Mouse (Mus musculus) myocyte (in vitro differentiated cells): ENCODE data around the gene Gm10775. TPM values are rescaled to one million over a fixed set of nuclear protein-coding genes. Genes with fewer than 3 reads are reported as not detected.

Experiments
- H3K27me3 ChIP-seq: one replicate; pipeline ENCODE4 v1.6.1; 2011; ENCODE audit not compliant: control insufficient read depth, insufficient read depth, insufficient read length
- H3K36me3 ChIP-seq: one replicate; pipeline ENCODE4 v1.6.1; 2011; ENCODE audit not compliant: control insufficient read depth, insufficient read depth
- H3K4me2 ChIP-seq: one replicate; pipeline ENCODE4 v1.6.1; 2011; ENCODE audit warnings: low read depth, control low read depth
- H3K4me3 ChIP-seq: one replicate; pipeline ENCODE4 v1.5.1; 2011; ENCODE audit warnings: mild to moderate bottlenecking, control low read depth, moderate library complexity
- H3K79me2 ChIP-seq: one replicate; pipeline ENCODE4 v1.6.1; 2011; ENCODE audit not compliant: control insufficient read depth, insufficient read depth
- H3ac ChIP-seq: one replicate; pipeline ENCODE4 v1.6.1; 2011; ENCODE audit not compliant: control insufficient read depth, insufficient read length
- CEBPB ChIP-seq: IDR thresholded peaks from 2 replicates; pipeline ENCODE4 v1.6.1; 2011; ENCODE audit warnings: mild to moderate bottlenecking, moderate library complexity; ENCODE audit not compliant: poor library complexity, insufficient read depth, severe bottlenecking
- E2F4 ChIP-seq: IDR thresholded peaks from one replicate; pipeline ENCODE4 v1.6.1; 2011; ENCODE audit warnings: mild to moderate bottlenecking, control low read depth, moderate library complexity; ENCODE audit not compliant: insufficient read depth
- MAX ChIP-seq: IDR thresholded peaks from one replicate; pipeline ENCODE4 v1.6.1; 2011; ENCODE audit warnings: low read depth, mild to moderate bottlenecking, control low read depth
- MYOD1 ChIP-seq, 3 experiments: IDR thresholded peaks; one replicate each; pipeline ENCODE4 v1.6.1; 2011; ENCODE audit warnings: control low read depth in 2 of 3, low read depth in 2 of 3, mild to moderate bottlenecking in 2 of 3, moderate library complexity in 1 of 3; ENCODE audit not compliant: insufficient read length in 2 of 3, control insufficient read depth in 1 of 3
- MYOG ChIP-seq, 3 experiments: IDR thresholded peaks; one replicate each; pipeline ENCODE4 v1.6.1; 2011; ENCODE audit warnings: control low read depth in 2 of 3, low read depth in 2 of 3, mild to moderate bottlenecking in 2 of 3; ENCODE audit not compliant: insufficient read length in 2 of 3, control insufficient read depth in 1 of 3, insufficient read depth in 1 of 3
- POLR2A ChIP-seq: IDR thresholded peaks from one replicate; pipeline ENCODE4 v1.6.1; 2011; ENCODE audit warnings: low read depth, mild to moderate bottlenecking, control low read depth, moderate library complexity; ENCODE audit not compliant: insufficient read length
- POLR2AphosphoS2 ChIP-seq: IDR thresholded peaks from one replicate; pipeline ENCODE4 v1.6.1; 2011; ENCODE audit warnings: low read depth, control low read depth; ENCODE audit not compliant: insufficient read length
- REST ChIP-seq: IDR thresholded peaks from one replicate; pipeline ENCODE4 v1.6.1; 2011; ENCODE audit warnings: mild to moderate bottlenecking, control low read depth, moderate library complexity; ENCODE audit not compliant: insufficient read depth, insufficient read length
- SRF ChIP-seq: IDR thresholded peaks from one replicate; pipeline ENCODE4 v1.6.1; 2011; ENCODE audit warnings: low read depth; ENCODE audit not compliant: control insufficient read depth, insufficient read length
- TCF12 ChIP-seq: IDR thresholded peaks from one replicate; pipeline ENCODE4 v1.6.1; 2011; ENCODE audit warnings: mild to moderate bottlenecking, control low read depth; ENCODE audit not compliant: poor library complexity, insufficient read depth, severe bottlenecking
- TCF3 ChIP-seq: IDR thresholded peaks from one replicate; pipeline ENCODE4 v1.6.1; 2011; ENCODE audit warnings: low read depth, control low read depth; ENCODE audit not compliant: insufficient read length
- USF1 ChIP-seq: IDR thresholded peaks from one replicate; pipeline ENCODE4 v1.6.1; 2011; ENCODE audit warnings: low read depth, mild to moderate bottlenecking, control low read depth, moderate library complexity
- polyA plus RNA-seq: library from polyadenylated mRNA; unstranded; fragments of >200 nt; fragmentation: generic; extraction: Trizol; gene quantifications from one replicate; pipeline ENCODE4 v1.2.1, GENCODE M21; 2012; ENCODE audit warnings: missing spikeins

The Gm10775 gene
- polyA plus RNA-seq, 1 experiment, result not detected

DNA sequence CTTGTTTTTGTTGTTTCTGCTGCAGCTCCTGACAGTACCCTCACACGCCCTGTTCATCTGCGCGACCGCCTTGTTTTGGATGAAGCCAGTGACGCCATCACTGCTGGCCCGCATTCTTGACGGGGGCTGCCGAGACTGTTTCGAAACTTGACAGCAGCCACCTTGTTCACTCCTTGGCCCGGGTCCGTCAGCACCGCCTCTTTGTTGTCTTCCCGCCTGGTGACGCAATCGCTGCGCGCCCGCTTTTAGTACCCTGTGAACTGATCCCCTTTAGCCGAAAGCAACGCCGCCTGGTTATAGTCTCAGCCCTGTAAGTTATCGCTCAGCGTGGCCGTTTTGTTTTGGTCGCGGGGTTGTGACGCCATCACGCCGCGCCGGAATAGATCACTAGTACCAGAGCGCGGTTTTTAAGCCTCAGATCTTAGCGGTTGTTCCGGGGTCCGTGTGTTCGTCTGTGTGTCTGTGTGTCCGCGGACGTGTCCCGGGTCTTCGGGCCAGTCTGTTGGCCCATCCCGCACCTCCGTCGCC, 18.2 kb upstream of the Gm10775 start:
- H3K36me3 ChIP-seq, result no peaks in the 10 kb centered on the region
- peak overlapping the region; percentile 40 for H3ac ChIP-seq
- no peaks in the 10 kb centered on the region for H3K79me2 ChIP-seq
- H3K27me3 ChIP-seq, result no peaks in the 10 kb centered on the region
- peak overlapping the region; percentile 65 for H3K4me2 ChIP-seq
- H3K4me3 ChIP-seq, result peak overlapping the region; percentile 73
- TF ChIP-seq MYOD1 (IDR thresholded peaks at IDR 0.05; ENCODE audit: control insufficient read depth in 1 of 3, insufficient read length in 2 of 3, low read depth in 2 of 3) (no peak), USF1 (no peak), CEBPB (no peak), MAX (peak; percentile 39), REST (no peak), TCF12 (no peak), SRF (peak; percentile 80), MYOG (IDR thresholded peaks at IDR 0.05; ENCODE audit: control insufficient read depth in 1 of 3, insufficient read depth in 1 of 3, insufficient read length in 2 of 3, low read depth in 2 of 3) (no peak), POLR2A (no peak), TCF3 (no peak), E2F4 (peak; percentile 94), POLR2AphosphoS2 (no peak)

DNA sequence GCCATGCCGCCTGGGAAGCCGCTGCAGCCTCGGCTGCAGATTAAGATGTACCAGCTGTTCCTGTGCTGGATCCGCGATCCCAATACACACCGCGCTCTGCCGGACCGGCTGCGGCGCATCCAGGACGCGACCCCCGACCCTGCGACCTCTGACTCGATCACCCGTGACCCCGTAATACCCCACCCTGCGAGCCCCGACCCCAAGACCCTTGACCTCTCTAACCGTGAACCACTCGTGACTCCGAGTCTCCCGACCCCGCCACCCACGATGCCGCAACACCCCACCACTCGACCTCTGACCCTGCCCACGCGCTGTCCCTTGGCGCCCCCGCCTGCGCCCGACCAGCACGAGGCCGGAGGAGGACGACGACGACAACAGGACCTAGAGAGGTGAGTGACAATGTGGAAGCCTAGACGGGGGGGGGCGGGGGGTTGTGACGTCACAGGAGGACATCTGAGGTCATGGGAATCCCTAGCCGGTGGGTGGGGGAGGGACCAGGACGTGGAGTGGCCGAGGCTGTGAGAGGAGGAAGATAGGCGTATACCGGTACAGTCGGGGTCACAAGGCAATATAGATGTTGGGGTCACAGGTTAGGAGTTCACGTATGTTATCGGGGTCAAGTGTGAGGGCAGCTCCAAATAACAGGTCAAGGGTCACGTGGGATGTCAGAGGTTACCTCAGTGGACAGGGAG, 17.6 kb upstream of the Gm10775 start:
- Histone ChIP-seq H3K36me3 (no peaks in the 10 kb centered on the region), H3K4me2 (peak overlapping the region; percentile 58), H3ac (peak overlapping the region; percentile 40), H3K27me3 (no peaks in the 10 kb centered on the region), H3K79me2 (no peaks in the 10 kb centered on the region), H3K4me3 (peak overlapping the region; percentile 73)
- no peak for TF ChIP-seq TCF3
- TF ChIP-seq USF1, result no peak
- TF ChIP-seq CEBPB, result no peak
- TF ChIP-seq E2F4, result no peak
- no peak for TF ChIP-seq POLR2AphosphoS2
- TF ChIP-seq MYOG (IDR thresholded peaks at IDR 0.05; ENCODE audit: control insufficient read depth in 1 of 3, insufficient read depth in 1 of 3, insufficient read length in 2 of 3, low read depth in 2 of 3), result no peak

DNA sequence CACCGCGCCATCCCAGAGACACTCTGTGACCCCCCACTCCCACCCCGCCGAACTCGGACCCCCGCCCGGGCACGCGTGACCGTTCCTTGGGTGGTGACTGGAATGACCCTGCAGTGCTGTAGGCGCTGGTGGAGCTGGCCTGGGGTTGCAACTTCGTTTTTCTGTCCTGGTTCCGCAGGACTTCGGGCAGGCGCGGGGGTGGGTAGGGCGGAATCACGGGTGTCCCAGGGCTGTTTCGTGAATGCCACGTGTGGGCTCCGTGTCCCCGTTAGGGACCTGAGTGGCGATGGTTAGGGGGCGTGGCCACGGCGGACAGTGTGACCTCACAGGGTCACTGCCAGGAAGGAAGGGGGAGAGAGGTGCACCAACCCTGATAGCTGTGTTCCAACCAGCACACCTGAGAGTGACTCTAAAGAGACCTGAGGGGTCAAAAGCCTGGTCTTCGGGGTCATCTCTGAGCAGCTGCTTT, 17.0 kb upstream of the Gm10775 start:
- peak overlapping the region; percentile 73 for H3K4me3 ChIP-seq
- TF ChIP-seq USF1 (no peak), POLR2AphosphoS2 (no peak), MYOG (IDR thresholded peaks at IDR 0.05; ENCODE audit: control insufficient read depth in 1 of 3, insufficient read depth in 1 of 3, insufficient read length in 2 of 3, low read depth in 2 of 3) (no peak), E2F4 (no peak), SRF (no peak), REST (no peak), TCF3 (no peak), MAX (no peak), MYOD1 (IDR thresholded peaks at IDR 0.05; ENCODE audit: control insufficient read depth in 1 of 3, insufficient read length in 2 of 3, low read depth in 2 of 3) (no peak), CEBPB (no peak), TCF12 (no peak)
- no peak overlapping the region for H3K4me2 ChIP-seq
- no peaks in the 10 kb centered on the region for H3K79me2 ChIP-seq
- no peaks in the 10 kb centered on the region for H3K27me3 ChIP-seq
- no peaks in the 10 kb centered on the region for H3K36me3 ChIP-seq
- peak overlapping the region; percentile 40 for H3ac ChIP-seq

DNA sequence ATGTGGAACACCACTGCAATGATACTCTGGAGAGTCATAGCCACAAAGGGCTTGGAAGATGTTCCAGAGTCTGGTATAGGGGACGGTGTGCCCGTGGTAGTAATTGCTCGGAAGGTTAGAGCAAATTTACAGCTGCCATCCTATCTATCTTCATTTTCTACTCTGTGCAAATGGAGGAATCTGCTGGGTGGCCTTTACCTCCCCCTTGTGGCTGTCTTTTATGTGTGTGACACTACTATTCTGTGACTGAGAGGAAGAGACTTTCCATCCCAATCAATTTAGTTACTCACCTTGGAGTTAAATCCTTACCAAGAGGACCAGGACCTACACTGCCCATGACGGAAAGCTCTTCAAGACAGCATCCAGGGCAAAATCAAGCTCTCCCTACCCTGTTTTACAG, 16.1 kb upstream of the Gm10775 start:
- no peak for TF ChIP-seq MYOD1 (IDR thresholded peaks at IDR 0.05; ENCODE audit: control insufficient read depth in 1 of 3, insufficient read length in 2 of 3, low read depth in 2 of 3)
- TF ChIP-seq TCF12, result no peak
- no peak for TF ChIP-seq TCF3
- TF ChIP-seq MYOG (IDR thresholded peaks at IDR 0.05; ENCODE audit: control insufficient read depth in 1 of 3, insufficient read depth in 1 of 3, insufficient read length in 2 of 3, low read depth in 2 of 3), result no peak
- no peak for TF ChIP-seq MAX
- no peak for TF ChIP-seq SRF
- TF ChIP-seq POLR2A, result no peak
- TF ChIP-seq E2F4, result no peak
- no peak for TF ChIP-seq USF1
- TF ChIP-seq POLR2AphosphoS2, result no peak
- no peak for TF ChIP-seq CEBPB
- no peak for TF ChIP-seq REST
- H3K27me3 ChIP-seq, result no peaks in the 10 kb centered on the region
- H3K4me2 ChIP-seq, result no peak overlapping the region
- H3K79me2 ChIP-seq, result no peaks in the 10 kb centered on the region
- no peak overlapping the region for H3ac ChIP-seq
- no peak overlapping the region for H3K4me3 ChIP-seq
- H3K36me3 ChIP-seq, result no peaks in the 10 kb centered on the region
